Mouse (Mus musculus) intestine, embryonic 14.5 days (tissue): ENCODE measurements around the gene Nme4. TPM values are rescaled to one million over a fixed set of nuclear protein-coding genes. Genes with fewer than 3 reads are reported as not detected.

Source experiments
- ATAC-seq: fragments of 200-750 bp; cut with Nextera tagmentation; replicated peaks from 2 replicates; pipeline ENCODE4 v1.8.0; 2017; ENCODE audit warnings: low read depth, moderate number of reproducible peaks, moderate TSS enrichment, moderate library complexity; ENCODE audit not compliant: low FRiP score, low TSS enrichment
- DNase-seq: peaks from one replicate; pipeline ENCODE4 v3.0.0-alpha.2; 2018; ENCODE audit warnings: low spot score
- H3K27ac ChIP-seq: fragments of 300-500 bp; sonication (generic); 2 replicates; pipeline ENCODE4 v1.5.1; 2014; ENCODE audit warnings: low read depth, mild to moderate bottlenecking, control low read depth
- H3K27me3 ChIP-seq: fragments of 300-500 bp; sonication (generic); replicated peaks from 2 replicates; pipeline ENCODE4 v1.6.1; 2014; ENCODE audit warnings: low read length, control low read depth; ENCODE audit not compliant: control insufficient read depth, insufficient read depth
- H3K36me3 ChIP-seq: fragments of 300-500 bp; sonication (generic); 2 replicates; pipeline ENCODE4 v1.6.1; 2014; ENCODE audit warnings: low read length, control low read depth; ENCODE audit not compliant: control insufficient read depth, insufficient read depth
- H3K4me1 ChIP-seq: fragments of 300-500 bp; sonication (generic); replicated peaks from 2 replicates; pipeline ENCODE4 v1.6.1; 2014; ENCODE audit warnings: low read length, control low read depth, mixed read lengths; ENCODE audit not compliant: control insufficient read depth, insufficient read depth
- H3K4me2 ChIP-seq: fragments of 300-500 bp; sonication (generic); 2 replicates; pipeline ENCODE4 v1.6.1; 2014; ENCODE audit warnings: low read length
- H3K4me3 ChIP-seq: fragments of 300-500 bp; sonication (generic); 2 replicates; pipeline ENCODE4 v1.5.1; 2014; ENCODE audit warnings: low read depth, low read length, control low read depth, mixed read lengths
- H3K9ac ChIP-seq: fragments of 300-500 bp; sonication (generic); 2 replicates; pipeline ENCODE4 v1.6.1; 2014; ENCODE audit warnings: mild to moderate bottlenecking, low read length
- H3K9me3 ChIP-seq: fragments of 300-500 bp; sonication (generic); 2 replicates; pipeline ENCODE4 v1.6.1; 2016; ENCODE audit warnings: low read length, control low read depth; ENCODE audit not compliant: control insufficient read depth
- WGBS: fragments of 180-500 bp; shearing (Covaris S2); extraction: QIAGEN DNeasy Blood & Tissue Kit; methylation state at CpG from one replicate; pipeline ENCODE4 v1.1.7; 2014; 5-methylcytosine and 5-hydroxymethylcytosine counted together
- polyA plus RNA-seq: library from polyadenylated mRNA; unstranded; fragments of >200 nt; fragmentation: Nextera tagmentation; extraction: Ambion mirVana; gene quantifications from 2 replicates; pipeline ENCODE4 v1.2.1, GENCODE M21; 2014

Gene Nme4
- 118 and 122 TPM in 2 replicates for polyA plus RNA-seq

DNA sequence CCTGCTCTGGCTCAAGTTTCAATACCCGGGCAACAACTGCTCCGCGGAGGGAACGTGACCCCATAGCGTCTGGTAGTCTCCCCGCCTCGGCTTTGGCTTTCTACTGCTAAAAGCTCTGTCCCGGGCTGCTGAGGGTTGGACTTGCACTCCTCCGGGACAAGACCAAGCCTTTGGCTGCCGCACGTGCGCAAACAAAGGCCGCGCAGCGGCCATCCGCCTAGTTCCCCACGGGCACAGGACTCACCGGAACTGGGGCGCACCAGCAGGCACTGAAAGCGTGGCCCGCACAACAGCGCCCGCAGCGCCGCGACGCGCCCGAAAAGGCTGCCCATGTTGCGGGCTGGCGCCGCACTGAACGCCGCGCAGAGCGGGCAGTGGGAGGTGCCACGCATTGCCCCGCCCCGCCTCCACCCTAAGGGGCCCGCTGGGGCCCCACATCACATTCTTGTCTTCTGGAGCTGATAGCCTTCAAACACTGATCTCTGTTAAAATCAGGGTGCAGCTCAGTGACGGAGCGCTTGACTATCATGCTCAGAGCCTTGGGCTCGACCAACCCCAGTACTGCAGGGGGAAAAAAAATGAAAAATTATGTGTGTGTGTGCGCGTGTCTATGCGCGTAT, at the start of gene Nme4:
Gene Nme4, minus strand, starts transcription at position 482 of the 620 bp plus-strand sequence.
- H3K27me3 ChIP-seq: no peaks in the 10 kb centered on the region
- H3K9me3 ChIP-seq: no peaks in the 10 kb centered on the region
- WGBS: under 1% methylated on average over 47 of the region's 47 CpGs
- peak within 1 kb of the TSS; percentile 79 for H3K9ac ChIP-seq
- peaks cover 16% of the 10 kb centered on the region; the same call in 1 of the 2 replicates for H3K36me3 ChIP-seq
- peak within 1 kb of the TSS; percentile 62 for H3K4me3 ChIP-seq
- H3K4me2 ChIP-seq: peak within 1 kb of the TSS; percentile 72
- no peaks in the 10 kb centered on the region for H3K4me1 ChIP-seq
- DNase-seq (peak; percentile 89), ATAC-seq (peak; percentile 69)
- H3K27ac ChIP-seq: peak within 1 kb of the TSS; percentile 66; the same call in 1 of the 2 replicates

DNA sequence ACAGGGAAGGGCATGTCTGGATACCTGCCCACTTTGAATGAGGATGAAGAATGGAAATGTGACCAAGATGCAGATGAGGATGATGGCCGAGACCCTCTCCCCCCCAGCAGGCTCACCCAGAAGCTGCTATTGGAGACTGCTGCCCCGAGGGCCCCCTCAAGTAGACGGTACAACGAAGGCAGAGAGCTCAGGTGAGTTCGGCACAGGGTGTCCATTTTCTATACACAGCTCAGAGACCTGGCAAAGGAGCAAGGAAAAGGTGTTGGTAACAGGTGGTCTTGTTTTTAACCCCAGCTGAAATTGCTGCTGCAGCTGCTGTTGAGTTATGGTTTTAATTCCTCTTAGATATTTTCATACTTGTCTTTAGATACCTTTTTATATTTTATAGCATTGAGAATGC, 48.0 kb upstream of the Nme4 start:
- Histone ChIP-seq H3K4me3 (no peak overlapping the region), H3K4me2 (no peak overlapping the region), H3K9ac (no peak overlapping the region), H3K27me3 (no peaks in the 10 kb centered on the region), H3K9me3 (no peaks in the 10 kb centered on the region), H3K27ac (no peak overlapping the region), H3K4me1 (peaks cover 15% of the 10 kb centered on the region), H3K36me3 (peaks cover 43% of the 10 kb centered on the region)
- ATAC-seq (no peak), DNase-seq (no peak)
- 91% methylated on average over 5 of the region's 5 CpGs for WGBS

DNA sequence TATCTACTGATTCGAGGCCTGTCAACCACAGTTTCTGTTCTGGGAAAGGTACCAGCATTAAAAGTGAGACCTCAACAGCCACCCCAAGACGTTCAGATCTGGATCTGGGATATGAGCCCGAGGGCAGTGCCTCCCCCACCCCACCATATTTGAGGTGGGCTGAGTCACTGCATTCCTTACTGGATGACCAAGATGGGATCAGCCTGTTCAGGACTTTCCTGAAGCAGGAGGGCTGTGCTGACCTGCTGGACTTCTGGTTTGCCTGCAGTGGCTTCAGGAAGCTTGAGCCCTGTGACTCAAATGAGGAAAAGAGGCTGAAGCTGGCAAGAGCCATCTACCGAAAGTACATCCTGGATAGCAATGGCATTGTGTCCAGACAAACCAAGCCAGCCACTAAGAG, 47.4 kb upstream of the Nme4 start:
- no peaks in the 10 kb centered on the region for H3K9me3 ChIP-seq
- H3K36me3 ChIP-seq: peaks cover 37% of the 10 kb centered on the region
- no peak overlapping the region for H3K9ac ChIP-seq
- ATAC-seq: no peak
- no peaks in the 10 kb centered on the region for H3K27me3 ChIP-seq
- no peak for DNase-seq
- peaks cover 18% of the 10 kb centered on the region for H3K4me1 ChIP-seq
- no peak overlapping the region for H3K4me3 ChIP-seq
- no peak overlapping the region for H3K4me2 ChIP-seq
- WGBS: 80% methylated on average over 4 of the region's 4 CpGs
- H3K27ac ChIP-seq: no peak overlapping the region

DNA sequence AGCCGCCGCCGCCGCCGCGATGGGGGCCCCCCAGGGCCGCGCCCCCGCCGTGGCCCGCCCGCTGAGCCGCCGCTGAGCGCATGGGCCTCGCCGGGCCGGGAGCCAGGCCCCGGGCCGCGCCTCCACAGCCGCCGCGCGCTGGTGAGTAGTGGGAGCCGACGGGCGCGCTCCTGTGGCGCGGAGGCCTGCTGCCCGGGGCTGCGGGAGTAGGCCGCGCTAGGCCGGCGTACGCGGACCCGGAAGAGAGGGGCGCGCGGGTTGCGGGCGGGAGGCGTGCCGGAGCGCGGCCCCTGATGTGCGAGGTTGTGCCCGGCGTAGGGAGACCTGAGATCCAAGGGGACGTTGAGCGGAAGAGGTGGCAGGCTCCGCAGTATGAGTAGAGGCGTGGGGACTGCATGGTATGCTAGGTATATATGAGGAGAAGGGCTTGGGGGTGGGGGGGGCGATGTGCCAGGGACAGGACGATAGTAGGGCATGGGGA, 43.5 kb upstream of the Nme4 start:
- DNase-seq: no peak
- Histone ChIP-seq H3K4me2 (peak overlapping the region; percentile 93), H3K27me3 (no peaks in the 10 kb centered on the region), H3K9me3 (no peaks in the 10 kb centered on the region), H3K4me1 (peaks cover 20% of the 10 kb centered on the region), H3K36me3 (peaks cover 18% of the 10 kb centered on the region), H3K9ac (peak overlapping the region; percentile 97), H3K27ac (peak overlapping the region; percentile 89), H3K4me3 (peak overlapping the region; percentile 79)
- WGBS: under 1% methylated on average over 55 of the region's 58 CpGs
- peak; percentile 70 for ATAC-seq

DNA sequence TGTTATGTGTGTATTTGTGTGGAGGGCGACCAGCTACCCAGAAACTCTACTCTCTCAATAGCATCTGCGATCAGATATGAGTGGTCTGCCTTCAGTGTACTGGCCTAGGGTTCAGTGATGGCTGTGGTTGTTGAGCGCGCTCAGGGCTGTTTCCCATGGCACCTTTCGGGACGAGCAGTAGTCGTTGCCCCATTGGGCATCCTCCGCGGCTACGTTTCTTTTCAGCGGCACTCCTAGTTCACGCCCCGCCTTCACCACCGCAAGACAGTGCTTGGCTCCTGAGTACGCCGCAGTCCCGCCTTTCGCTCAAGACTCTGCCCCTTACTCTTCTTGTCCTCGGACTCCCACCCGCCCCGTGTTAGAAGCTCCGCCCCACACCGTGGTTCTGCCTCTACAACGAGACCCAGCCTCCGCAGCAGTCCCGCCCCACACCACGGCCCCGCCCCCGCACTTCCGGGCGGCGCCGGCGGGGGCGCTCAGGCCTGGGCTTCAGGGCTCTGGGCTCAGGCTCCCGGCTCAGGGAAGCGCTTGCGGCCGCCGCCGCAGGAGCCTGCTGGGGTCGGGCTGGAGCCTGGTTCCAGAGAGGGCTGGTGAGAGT, 42.9 kb upstream of the Nme4 start, which contains the start of gene Axin1:
Gene Axin1, plus strand, starts transcription at position 450 of the 598 bp plus-strand sequence.
- Histone ChIP-seq H3K4me2 (peak within 1 kb of the TSS; percentile 93), H3K4me3 (peak within 1 kb of the TSS; percentile 79), H3K9ac (peak within 1 kb of the TSS; percentile 97), H3K27ac (peak within 1 kb of the TSS; percentile 89), H3K36me3 (peaks cover 12% of the 10 kb centered on the region), H3K27me3 (no peaks in the 10 kb centered on the region), H3K9me3 (no peaks in the 10 kb centered on the region), H3K4me1 (peaks cover 20% of the 10 kb centered on the region)
- DNase-seq: peak; percentile 96
- under 1% methylated on average over 42 of the region's 42 CpGs for WGBS
- peak; percentile 97 for ATAC-seq

DNA sequence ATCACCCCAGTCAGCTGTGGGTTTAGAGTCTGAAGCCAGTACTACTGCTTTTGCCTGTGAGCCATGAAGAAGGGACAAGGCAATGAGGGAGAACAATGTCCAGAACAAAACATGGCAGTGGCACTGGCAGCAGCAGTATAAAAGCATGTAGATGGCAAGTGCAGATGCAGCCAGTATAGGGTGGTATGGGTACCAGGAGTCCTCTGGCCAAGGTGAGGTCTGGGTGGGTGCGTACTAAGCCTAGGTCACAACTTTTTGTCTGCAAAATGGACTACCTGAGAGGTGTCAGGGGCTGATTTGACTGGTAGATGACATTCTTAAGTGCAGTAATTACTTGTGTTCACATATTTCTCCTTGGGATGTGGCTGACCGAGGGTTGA, 42.3 kb upstream of the Nme4 start:
- Histone ChIP-seq H3K9me3 (no peaks in the 10 kb centered on the region), H3K9ac (0 out of 2 replicates have a peak overlapping the region, but pooled peaks have one; percentile 97), H3K36me3 (peaks cover 6% of the 10 kb centered on the region), H3K4me1 (peaks cover 20% of the 10 kb centered on the region), H3K27ac (peak overlapping the region; percentile 69; the same call in 1 of the 2 replicates), H3K4me3 (peak overlapping the region; percentile 79), H3K27me3 (no peaks in the 10 kb centered on the region), H3K4me2 (peak overlapping the region; percentile 93)
- DNase-seq: no peak
- no peak for ATAC-seq
- WGBS: 74% methylated on average over 2 of the region's 2 CpGs

DNA sequence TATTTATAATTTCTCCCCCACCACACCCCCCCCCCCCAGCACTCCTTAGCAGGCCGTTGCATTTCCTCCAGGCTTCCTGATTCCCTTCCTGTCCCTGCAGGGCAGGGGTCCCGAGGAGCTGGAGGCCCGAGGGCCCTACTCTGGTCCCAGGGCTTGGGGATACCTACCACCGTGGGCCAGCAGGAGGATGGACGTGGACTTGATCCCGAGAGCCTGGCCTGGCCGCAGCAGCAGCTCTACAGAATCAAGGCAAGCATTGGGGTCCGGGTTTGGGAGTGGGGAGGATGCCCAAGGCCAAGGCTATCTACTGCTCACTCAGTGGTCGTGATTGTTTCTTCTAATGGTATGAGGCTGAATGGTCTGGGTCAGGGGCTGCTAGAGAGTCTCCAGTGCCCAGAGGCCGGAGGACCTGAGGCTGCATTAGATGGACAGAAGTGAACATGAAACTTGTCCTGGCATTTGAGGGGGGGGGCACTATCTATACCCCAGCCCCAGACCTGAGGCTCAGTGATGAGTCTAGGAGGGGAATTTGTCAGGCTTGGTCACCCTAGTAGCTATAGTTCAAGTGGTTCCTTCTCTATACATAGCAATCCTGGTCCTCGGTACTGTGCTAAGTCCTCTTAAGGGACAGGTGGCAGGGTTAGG, 41.8 kb upstream of the Nme4 start:
- no peak overlapping the region for H3K4me2 ChIP-seq
- H3K27me3 ChIP-seq: no peaks in the 10 kb centered on the region
- H3K4me1 ChIP-seq: peaks cover 20% of the 10 kb centered on the region
- ATAC-seq: no peak
- H3K9me3 ChIP-seq: no peaks in the 10 kb centered on the region
- H3K36me3 ChIP-seq: peaks cover under 1% of the 10 kb centered on the region; the same call in 1 of the 2 replicates
- 87% methylated on average over 11 of the region's 11 CpGs for WGBS
- no peak overlapping the region for H3K9ac ChIP-seq
- no peak for DNase-seq
- H3K4me3 ChIP-seq: no peak overlapping the region
- no peak overlapping the region for H3K27ac ChIP-seq

DNA sequence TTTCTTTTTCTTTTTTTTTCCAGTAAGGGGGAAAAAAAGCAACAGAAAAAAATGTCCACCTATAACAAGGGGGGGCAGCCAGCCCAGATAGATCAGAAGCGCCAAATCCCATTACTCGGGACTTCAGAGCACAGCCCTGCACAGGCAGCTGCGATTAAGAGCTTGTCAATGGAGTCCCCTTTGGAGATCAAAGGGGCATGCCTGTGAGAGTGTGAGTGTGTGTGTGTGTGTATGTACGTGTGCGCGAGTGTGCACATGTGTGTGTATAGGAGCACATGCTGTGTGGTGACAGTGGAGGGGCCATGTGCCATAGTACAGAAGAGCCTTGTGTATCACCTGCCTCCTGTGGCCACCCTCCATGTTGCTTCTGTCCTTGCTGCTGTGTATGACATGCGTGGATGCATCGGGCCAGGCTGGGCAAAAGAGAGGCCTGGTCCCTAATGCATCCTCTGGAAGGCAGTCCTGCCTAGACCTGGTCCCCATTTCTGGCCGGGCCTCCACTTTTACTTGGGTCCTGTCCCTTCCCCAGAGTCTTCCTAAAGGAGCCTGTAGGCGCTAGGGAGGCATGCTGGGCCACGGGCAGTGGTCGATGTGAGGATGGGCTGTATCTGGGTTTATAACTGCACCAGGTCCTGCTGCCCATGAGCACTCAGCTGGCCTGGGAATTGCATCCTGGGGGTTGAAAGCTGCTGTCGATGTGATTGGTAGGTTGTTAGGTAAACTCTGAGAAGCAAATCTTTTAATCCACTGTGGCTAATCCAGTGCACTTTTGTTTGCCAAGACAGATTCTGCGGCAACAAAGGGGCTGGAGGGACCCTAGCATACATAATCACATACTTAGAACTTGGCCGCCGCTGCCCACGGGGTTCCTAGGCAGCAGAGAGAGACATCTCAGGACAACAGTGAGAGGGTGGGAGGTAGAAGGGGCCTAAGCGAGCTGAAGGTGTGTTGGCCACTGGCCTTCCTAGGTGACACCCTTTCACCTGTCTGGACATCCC, 36.8 kb upstream of the Nme4 start:
- H3K27me3 ChIP-seq: no peaks in the 10 kb centered on the region
- H3K4me1 ChIP-seq: no peaks in the 10 kb centered on the region
- DNase-seq (no peak), ATAC-seq (no peak; the same call in 1 of the 2 replicates)
- H3K4me2 ChIP-seq: no peak overlapping the region
- H3K36me3 ChIP-seq: peaks cover 45% of the 10 kb centered on the region
- WGBS: 88% methylated on average over 18 of the region's 18 CpGs
- H3K9me3 ChIP-seq: no peaks in the 10 kb centered on the region
- H3K27ac ChIP-seq: no peak overlapping the region
- H3K9ac ChIP-seq: no peak overlapping the region
- no peak overlapping the region for H3K4me3 ChIP-seq
